ENCODE assay signal across 25 mouse cellular contexts in genomic region chr6:73949121-73949933, GRCm38 (mm10).
DNase-seq lines count a peak whose midpoint lies in the region; ATAC-seq lines count a peak whose summit lies in the region.
"Had no signal": no experiment of that assay in that cellular context is flagged by ENCODE, and none has a peak within 500 bp of the region (broad histone marks: within the 10 kb centered on the region; RNA-seq: fewer than 3 reads in every experiment).

No protein-coding gene starts in this region.

- H3K27me3 ChIP-seq in forebrain, embryonic 13.5 days: no peaks in the 10 kb centered on the region
- H3K27me3 ChIP-seq in forebrain, embryonic 11.5 days (ENCODE audit: control insufficient read depth, insufficient read depth, low read length): no peaks in the 10 kb centered on the region
- no peaks in the 10 kb centered on the region for H3K27me3 ChIP-seq in hindbrain, embryonic 14.5 days (ENCODE audit: control insufficient read depth, insufficient read depth, low read length)
- no peaks in the 10 kb centered on the region for H3K27me3 ChIP-seq in hindbrain, embryonic 12.5 days
- no peaks in the 10 kb centered on the region for H3K27me3 ChIP-seq in neural tube, embryonic 13.5 days
- H3K27me3 ChIP-seq: hindbrain, embryonic 15.5 days; intestine, embryonic 15.5 days; limb, embryonic 13.5 days; Patski had no signal

- 58% methylated on average over 5 of the region's 5 CpGs for WGBS in forebrain, embryonic 13.5 days
- WGBS in forebrain, embryonic 11.5 days: 81% methylated on average over 5 of the region's 5 CpGs
- 48% methylated on average over 5 of the region's 5 CpGs for WGBS in hindbrain, embryonic 14.5 days
- WGBS in hindbrain, embryonic 12.5 days: 70% methylated on average over 5 of the region's 5 CpGs
- 40% methylated on average over 5 of the region's 5 CpGs for WGBS in neural tube, embryonic 13.5 days

- H3K4me2 ChIP-seq in forebrain, embryonic 13.5 days: no peak overlapping the region
- H3K4me2 ChIP-seq in forebrain, embryonic 11.5 days (ENCODE audit: low read depth, low read length, severe bottlenecking): no peak overlapping the region
- no peak overlapping the region for H3K4me2 ChIP-seq in hindbrain, embryonic 14.5 days (replicated peaks)
- no peak overlapping the region for H3K4me2 ChIP-seq in hindbrain, embryonic 12.5 days (replicated peaks)
- no peak overlapping the region for H3K4me2 ChIP-seq in neural tube, embryonic 13.5 days
- H3K4me2 ChIP-seq: hindbrain, embryonic 15.5 days; intestine, embryonic 15.5 days; limb, embryonic 13.5 days; liver, embryonic 11.5 days had no signal

- no peak overlapping the region for H3K27ac ChIP-seq in forebrain, embryonic 13.5 days
- no peak overlapping the region for H3K27ac ChIP-seq in forebrain, embryonic 11.5 days (ENCODE audit: low read depth, low read length)
- 0 out of 2 replicates have a peak overlapping the region, but pooled peaks have one; percentile 29 for H3K27ac ChIP-seq in hindbrain, embryonic 14.5 days
- H3K27ac ChIP-seq in hindbrain, embryonic 12.5 days: no peak overlapping the region
- H3K27ac ChIP-seq in neural tube, embryonic 13.5 days (replicated peaks): peak overlapping the region; percentile 23; the same call in 1 of the 2 replicates
- H3K27ac ChIP-seq: hindbrain, embryonic 15.5 days; intestine, embryonic 15.5 days; kidney, postnatal 0 days; limb, embryonic 13.5 days had no signal

- no peak overlapping the region for H3K9ac ChIP-seq in forebrain, embryonic 13.5 days
- no peak overlapping the region for H3K9ac ChIP-seq in forebrain, embryonic 11.5 days (ENCODE audit: low read length)
- no peak overlapping the region for H3K9ac ChIP-seq in hindbrain, embryonic 14.5 days
- H3K9ac ChIP-seq in hindbrain, embryonic 12.5 days: no peak overlapping the region
- no peak overlapping the region for H3K9ac ChIP-seq in neural tube, embryonic 13.5 days
- H3K9ac ChIP-seq: hindbrain, embryonic 15.5 days; intestine, embryonic 15.5 days; limb, embryonic 13.5 days had no signal

- no peaks in the 10 kb centered on the region for H3K9me3 ChIP-seq in forebrain, embryonic 13.5 days (replicated peaks)
- H3K9me3 ChIP-seq in forebrain, embryonic 11.5 days (ENCODE audit: control insufficient read depth, low read length): no peaks in the 10 kb centered on the region
- H3K9me3 ChIP-seq in hindbrain, embryonic 14.5 days (ENCODE audit: control insufficient read depth, low read length): no peaks in the 10 kb centered on the region
- H3K9me3 ChIP-seq in hindbrain, embryonic 12.5 days (replicated peaks): no peaks in the 10 kb centered on the region
- H3K9me3 ChIP-seq in neural tube, embryonic 13.5 days: no peaks in the 10 kb centered on the region
- H3K9me3 ChIP-seq: hindbrain, embryonic 15.5 days; intestine, embryonic 15.5 days; limb, embryonic 13.5 days had no signal

- H3K36me3 ChIP-seq in forebrain, embryonic 13.5 days (ENCODE audit: poor library complexity, severe bottlenecking): no peaks in the 10 kb centered on the region
- no peaks in the 10 kb centered on the region for H3K36me3 ChIP-seq in forebrain, embryonic 11.5 days (ENCODE audit: control insufficient read depth, insufficient read depth, low read length)
- no peaks in the 10 kb centered on the region for H3K36me3 ChIP-seq in hindbrain, embryonic 14.5 days (replicated peaks; ENCODE audit: control insufficient read depth, insufficient read depth)
- H3K36me3 ChIP-seq in hindbrain, embryonic 12.5 days: no peaks in the 10 kb centered on the region
- no peaks in the 10 kb centered on the region for H3K36me3 ChIP-seq in neural tube, embryonic 13.5 days
- H3K36me3 ChIP-seq: hindbrain, embryonic 15.5 days; intestine, embryonic 15.5 days; limb, embryonic 13.5 days had no signal

- peaks cover 6% of the 10 kb centered on the region; the same call in 1 of the 2 replicates for H3K4me1 ChIP-seq in forebrain, embryonic 13.5 days
- no peaks in the 10 kb centered on the region for H3K4me1 ChIP-seq in forebrain, embryonic 11.5 days (replicated peaks; ENCODE audit: control insufficient read depth, insufficient read depth, low read length)
- peaks cover 6% of the 10 kb centered on the region for H3K4me1 ChIP-seq in hindbrain, embryonic 14.5 days (replicated peaks; ENCODE audit: control insufficient read depth, insufficient read depth, low read length)
- H3K4me1 ChIP-seq in hindbrain, embryonic 12.5 days: no peaks in the 10 kb centered on the region
- peaks cover 11% of the 10 kb centered on the region for H3K4me1 ChIP-seq in neural tube, embryonic 13.5 days (replicated peaks)
- H3K4me1 ChIP-seq: intestine, embryonic 15.5 days had no signal

- peak; percentile 76 for ATAC-seq in forebrain, embryonic 13.5 days
- no peak for ATAC-seq in forebrain, embryonic 11.5 days (replicated peaks; ENCODE audit: low FRiP score)
- peak; percentile 55; the same call in 1 of the 2 replicates for ATAC-seq in hindbrain, embryonic 14.5 days (ENCODE audit: low FRiP score)
- ATAC-seq in hindbrain, embryonic 12.5 days (ENCODE audit: low FRiP score): no peak
- peak; percentile 56 for ATAC-seq in neural tube, embryonic 13.5 days (ENCODE audit: low read depth)
- ATAC-seq: intestine, embryonic 15.5 days; Patski had no signal

- no peak for DNase-seq in forebrain, embryonic 11.5 days (ENCODE audit: low spot score)
- DNase-seq in hindbrain, embryonic 14.5 days (ENCODE audit: low spot score): no peak
- DNase-seq in neural tube, embryonic 10.5 days (ENCODE audit: extremely low spot score, low spot score): no peak
- no peak for DNase-seq in ovary, postnatal 14 days (ENCODE audit: low spot score)
- DNase-seq in frontal cortex, postnatal 10 days (ENCODE audit: low spot score in 2 of 2): no peak
- DNase-seq: adrenal gland, postnatal 10 days; cerebellum, adult 11 months; cerebellum, adult 9-11 months; heart, postnatal 14 days; kidney, adult 8-10 months; kidney, postnatal 4 days; lung, postnatal 36 days; right cerebral cortex, adult 18-20 months; spleen, adult 18-20 months; thymus, postnatal 14 days had no signal

- H3K4me3 ChIP-seq in forebrain, embryonic 13.5 days: no peak overlapping the region
- no peak overlapping the region for H3K4me3 ChIP-seq in forebrain, embryonic 11.5 days (ENCODE audit: low read depth, low read length)
- no peak overlapping the region for H3K4me3 ChIP-seq in hindbrain, embryonic 14.5 days (replicated peaks; ENCODE audit: low read length)
- no peak overlapping the region for H3K4me3 ChIP-seq in hindbrain, embryonic 12.5 days
- H3K4me3 ChIP-seq in neural tube, embryonic 13.5 days: no peak overlapping the region
- H3K4me3 ChIP-seq: hindbrain, embryonic 15.5 days; intestine, embryonic 15.5 days; limb, embryonic 13.5 days; myocyte had no signal

Comparison
In these comparisons a context has a peak if more than half of its experiments do, and no peak if none do; other contexts are left out.
1. ATAC-seq: peak in forebrain, embryonic 13.5 days (single experiment), hindbrain, embryonic 14.5 days (single experiment) and neural tube, embryonic 13.5 days (single experiment); none in forebrain, embryonic 11.5 days (single experiment) and hindbrain, embryonic 12.5 days (single experiment).
2. H3K27ac ChIP-seq: peak in hindbrain, embryonic 14.5 days (single experiment) and neural tube, embryonic 13.5 days (single experiment); none in forebrain, embryonic 13.5 days (single experiment), forebrain, embryonic 11.5 days (single experiment) and hindbrain, embryonic 12.5 days (single experiment).